Mouse (Mus musculus) ES-E14 (cell line): ENCODE data around the gene Rab37. TPM values are rescaled to one million over a fixed set of nuclear protein-coding genes. Genes with fewer than 3 reads are reported as not detected.

Source experiments
- DNase-seq: peaks from one replicate; pipeline ENCODE4 v3.0.0-alpha.2; 2013; ENCODE audit warnings: low read depth, low spot score
- H3K27ac ChIP-seq: 2 replicates; pipeline ENCODE4 v1.5.1; 2012; ENCODE audit warnings: low read depth, mild to moderate bottlenecking, low read length, moderate library complexity, mixed read lengths; ENCODE audit not compliant: poor library complexity, insufficient read depth, severe bottlenecking
- H3K36me3 ChIP-seq: 2 replicates; pipeline ENCODE4 v1.6.1; 2012; ENCODE audit warnings: mild to moderate bottlenecking, low read length, moderate library complexity, mixed read lengths; ENCODE audit not compliant: control insufficient read depth, poor library complexity, insufficient read depth, severe bottlenecking
- H3K4me1 ChIP-seq, 2 experiments: fragments of 150-350 bp in 1 of 2; sonication (generic) in 1 of 2; 2 replicates each; pipeline ENCODE4 v1.6.1; 2012; ENCODE audit warnings: low read length in 2 of 2, mild to moderate bottlenecking in 1 of 2, mixed read lengths in 1 of 2; ENCODE audit not compliant: control insufficient read depth in 2 of 2, insufficient read depth in 2 of 2, poor library complexity in 1 of 2
- H3K4me3 ChIP-seq, 2 experiments: fragments of 150-350 bp in 1 of 2; sonication (generic) in 1 of 2; 2 replicates each; pipeline ENCODE4 v1.5.1; 2012; ENCODE audit warnings: low read length in 2 of 2, low read depth in 1 of 2, mild to moderate bottlenecking in 1 of 2, mixed read lengths in 1 of 2; ENCODE audit not compliant: insufficient read depth in 1 of 2, poor library complexity in 1 of 2, severe bottlenecking in 1 of 2
- H3K9ac ChIP-seq: 2 replicates; pipeline ENCODE4 v1.6.1; 2012; ENCODE audit warnings: low read depth, mild to moderate bottlenecking, low read length, mixed read lengths; ENCODE audit not compliant: poor library complexity, insufficient read depth, severe bottlenecking
- H3K9me3 ChIP-seq: fragments of 150-350 bp; sonication (generic); 2 replicates; pipeline ENCODE4 v1.6.1; 2012; ENCODE audit warnings: low read depth, mild to moderate bottlenecking, low read length; ENCODE audit not compliant: control insufficient read depth, insufficient read depth
- CHD2 ChIP-seq: IDR thresholded peaks from 2 replicates; pipeline ENCODE4 v1.6.1; 2014; ENCODE audit warnings: mild to moderate bottlenecking, low read depth, low read length, inconsistent platforms
- HCFC1 ChIP-seq: IDR thresholded peaks from 2 replicates; pipeline ENCODE4 v1.6.1; 2012; ENCODE audit warnings: low read length, inconsistent platforms, borderline replicate concordance; ENCODE audit not compliant: insufficient read depth
- MAFK ChIP-seq: IDR thresholded peaks from 2 replicates; pipeline ENCODE4 v1.6.1; 2014; ENCODE audit warnings: mild to moderate bottlenecking, low read depth, low read length, inconsistent platforms; ENCODE audit not compliant: insufficient read depth
- ZC3H11A ChIP-seq: IDR thresholded peaks from 2 replicates; pipeline ENCODE4 v1.6.1; 2012; ENCODE audit warnings: low read depth, mild to moderate bottlenecking, inconsistent platforms, low read length, borderline replicate concordance
- ZNF384 ChIP-seq: IDR thresholded peaks from 2 replicates; pipeline ENCODE4 v1.6.1; 2012; ENCODE audit warnings: low read depth, low read length, inconsistent platforms
- in situ Hi-C, 2 experiments: fragments of 600-800 bp; cut with MboI; formaldehyde crosslinking; loops; one replicate each; pipeline ENCODE4 v1.15.1; 2025; ENCODE audit warnings: low sequenced_read_pairs in 2 of 2, inconsistent platforms in 1 of 2; ENCODE audit not compliant: unreplicated experiment in 2 of 2
- total RNA-seq: library from RNA; depleted of rRNA; stranded (reverse); fragments of 300-350 nt; gene quantifications from 2 replicates; pipeline ENCODE4 v1.2.3, GENCODE M21; 2012

Gene Rab37
- total RNA-seq, 1 experiment, result 0.67 TPM

- H3K9me3 ChIP-seq, result no peaks in the 10 kb centered on the region
- H3K9ac ChIP-seq, result peak overlapping the region; percentile 54
- DNase-seq, result no peak
- H3K4me3 ChIP-seq, result peak overlapping the region; percentile 82 to 87
- peaks cover 3 to 21% of the 10 kb centered on the region in 2 experiments; a peak in 2 of 4 replicates for H3K4me1 ChIP-seq
- TF ChIP-seq CHD2, result no peak
- in situ Hi-C loops, result no loop called here
- peaks cover 19% of the 10 kb centered on the region; the same call in 1 of the 2 replicates for H3K36me3 ChIP-seq
- no peak overlapping the region for H3K27ac ChIP-seq
Measured at GRCm38 (mm10) chr11:115164976-115165374, 73.7 kb downstream of the Rab37 start.

- H3K4me1 ChIP-seq, result peaks cover 6 to 22% of the 10 kb centered on the region in 2 experiments; a peak in 3 of 4 replicates
- in situ Hi-C loops, result no loop called here
- no peak for DNase-seq
- TF ChIP-seq ZC3H11A (no peak), ZNF384 (no peak), MAFK (no peak), HCFC1 (no peak), CHD2 (no peak)
- no peak overlapping the region for H3K27ac ChIP-seq
- peaks cover 19% of the 10 kb centered on the region; the same call in 1 of the 2 replicates for H3K36me3 ChIP-seq
- no peaks in the 10 kb centered on the region for H3K9me3 ChIP-seq
- H3K4me3 ChIP-seq, result no peak overlapping the region
- H3K9ac ChIP-seq, result no peak overlapping the region
Measured at GRCm38 (mm10) chr11:115166776-115167175, 75.5 kb downstream of the Rab37 start.

GRCm38 (mm10) chr11:115167631-115168249 is 76.5 kb downstream of the Rab37 start:
- no peaks in the 10 kb centered on the region for H3K9me3 ChIP-seq
- H3K36me3 ChIP-seq, result peaks cover 19% of the 10 kb centered on the region; the same call in 1 of the 2 replicates
- no peak overlapping the region for H3K9ac ChIP-seq
- DNase-seq, result no peak
- in situ Hi-C loops, result no loop called here
- no peak overlapping the region for H3K4me3 ChIP-seq
- H3K27ac ChIP-seq, result no peak overlapping the region
- no peak for TF ChIP-seq HCFC1
- no peak for TF ChIP-seq CHD2
- TF ChIP-seq ZNF384, result no peak
- no peak for TF ChIP-seq ZC3H11A
- TF ChIP-seq MAFK, result no peak
- peaks cover 11 to 26% of the 10 kb centered on the region in 2 experiments for H3K4me1 ChIP-seq

- H3K36me3 ChIP-seq, result peaks cover 19% of the 10 kb centered on the region; the same call in 1 of the 2 replicates
- no peak for DNase-seq
- in situ Hi-C loops, result no loop called here
- no peak overlapping the region for H3K9ac ChIP-seq
- peaks cover 13 to 38% of the 10 kb centered on the region in 2 experiments for H3K4me1 ChIP-seq
- H3K4me3 ChIP-seq, result no peak overlapping the region
- TF ChIP-seq ZNF384, result no peak
- TF ChIP-seq CHD2, result no peak
- no peak overlapping the region for H3K27ac ChIP-seq
- H3K9me3 ChIP-seq, result no peaks in the 10 kb centered on the region
Measured at GRCm38 (mm10) chr11:115169430-115169829, 78.2 kb downstream of the Rab37 start.

GRCm38 (mm10) chr11:115171125-115171524 is 79.9 kb downstream of the Rab37 start:
- Histone ChIP-seq H3K27ac (no peak overlapping the region), H3K9ac (no peak overlapping the region), H3K4me3 (no peak overlapping the region), H3K9me3 (no peaks in the 10 kb centered on the region), H3K4me1 (peaks cover 13 to 44% of the 10 kb centered on the region in 2 experiments), H3K36me3 (peaks cover 16% of the 10 kb centered on the region; the same call in 1 of the 2 replicates)
- in situ Hi-C loops, result no loop called here
- DNase-seq, result no peak
- TF ChIP-seq MAFK, result no peak
- no peak for TF ChIP-seq CHD2
- no peak for TF ChIP-seq ZC3H11A
- TF ChIP-seq ZNF384, result no peak
- TF ChIP-seq HCFC1, result no peak
